Mouse (Mus musculus) liver, postnatal 0 days (tissue): ENCODE measurements around the gene Adamts4. TPM values are rescaled to one million over a fixed set of nuclear protein-coding genes. Genes with fewer than 3 reads are reported as not detected.
A peak's percentile ranks its signal among the peaks of the same experiment; 100 is the strongest.
"Not testable (repeated sequence)": the region's sequence is repeated elsewhere in the genome, so short reads cannot be mapped to it uniquely, and the experiment has no call there.

Experiments used
- ATAC-seq: fragments of 200-750 bp; cut with Nextera tagmentation; 2 replicates; pipeline ENCODE4 v1.8.0; 2017; ENCODE audit warnings: mild to moderate bottlenecking, moderate library complexity
- DNase-seq: peaks from one replicate; pipeline ENCODE4 v3.0.0-alpha.2; 2016
- H3K27ac ChIP-seq: fragments of 300-500 bp; sonication (generic); 2 replicates; pipeline ENCODE4 v1.5.1; 2014; ENCODE audit warnings: antibody characterized with exemption, moderate library complexity, mild to moderate bottlenecking, low read depth
- H3K27me3 ChIP-seq: fragments of 300-500 bp; sonication (generic); 2 replicates; pipeline ENCODE4 v1.6.1; 2014; ENCODE audit warnings: low read length, control low read depth, mixed read lengths; ENCODE audit not compliant: insufficient read depth
- H3K36me3 ChIP-seq: fragments of 300-500 bp; sonication (generic); replicated peaks from 2 replicates; pipeline ENCODE4 v1.6.1; 2014; ENCODE audit warnings: mild to moderate bottlenecking, control low read depth, low read length, moderate library complexity, mixed read lengths; ENCODE audit not compliant: insufficient read depth
- H3K4me1 ChIP-seq: fragments of 300-500 bp; sonication (generic); 2 replicates; pipeline ENCODE4 v1.6.1; 2014; ENCODE audit warnings: antibody characterized with exemption, mild to moderate bottlenecking, control low read depth; ENCODE audit not compliant: insufficient read depth
- H3K4me2 ChIP-seq: fragments of 300-500 bp; sonication (generic); 2 replicates; pipeline ENCODE4 v1.6.1; 2014; ENCODE audit warnings: low read depth, mild to moderate bottlenecking, low read length, moderate library complexity, mixed read lengths
- H3K4me3 ChIP-seq: fragments of 300-500 bp; sonication (generic); 2 replicates; pipeline ENCODE4 v1.5.1; 2014; ENCODE audit warnings: low read depth, low read length
- H3K9ac ChIP-seq: fragments of 300-500 bp; sonication (generic); replicated peaks from 2 replicates; pipeline ENCODE4 v1.6.1; 2014; ENCODE audit warnings: mild to moderate bottlenecking, moderate library complexity
- H3K9me3 ChIP-seq: fragments of 300-500 bp; sonication (generic); 2 replicates; pipeline ENCODE4 v1.6.1; 2016; ENCODE audit warnings: mild to moderate bottlenecking, control low read depth, low read length, mixed read lengths
- CTCF ChIP-seq: sonication (generic); IDR thresholded peaks from 2 replicates; pipeline ENCODE4 v1.5.1; 2016; ENCODE audit warnings: antibody characterized with exemption, low read depth
- EP300 ChIP-seq: IDR thresholded peaks from 2 replicates; pipeline ENCODE4 v1.6.1; 2016; ENCODE audit warnings: antibody characterized with exemption, low read depth, mild to moderate bottlenecking
- WGBS: fragments of 180-500 bp; shearing (Covaris S2); extraction: QIAGEN DNeasy Blood & Tissue Kit; methylation state at CpG from one replicate; pipeline ENCODE4 v1.1.7; 2014; ENCODE audit not compliant: insufficient replicate concordance; 5-methylcytosine and 5-hydroxymethylcytosine counted together
- polyA plus RNA-seq: library from polyadenylated mRNA; unstranded; fragments of >200 nt; fragmentation: Nextera tagmentation; extraction: Ambion mirVana; gene quantifications from 2 replicates; pipeline ENCODE4 v1.2.1, GENCODE M21; 2015

Adamts4 gene
- polyA plus RNA-seq, 1 experiment from 2014 or later = 0.51 TPM

DNA sequence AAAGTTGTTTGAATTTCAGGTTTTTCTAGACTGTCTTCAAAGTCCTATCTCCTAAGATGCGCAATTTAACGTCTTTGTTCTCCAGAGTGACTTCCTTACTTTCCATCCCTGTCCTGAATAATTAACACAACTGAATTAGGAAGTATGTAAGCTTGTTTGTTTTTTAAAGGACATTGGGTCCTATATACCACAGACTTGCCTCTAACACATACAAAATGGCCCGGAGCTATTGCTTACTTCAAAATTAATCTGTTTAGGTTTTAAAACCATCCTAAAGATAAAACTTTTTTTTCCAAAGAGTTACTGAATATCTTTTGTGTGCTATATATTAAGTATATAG, 44.8 kb downstream of the Adamts4 start:
- H3K9me3 ChIP-seq = peaks cover 2% of the 10 kb centered on the region; the same call in 1 of the 2 replicates
- peak overlapping the region; percentile 73 for H3K4me2 ChIP-seq
- ATAC-seq (0 out of 2 replicates have a peak, but pooled peaks have one; percentile 20), DNase-seq (no peak)
- 9% methylated on average over 3 of the region's 3 CpGs for WGBS
- H3K27ac ChIP-seq = peak overlapping the region; percentile 94
- H3K27me3 ChIP-seq = peaks cover 8% of the 10 kb centered on the region
- TF ChIP-seq CTCF (no peak), EP300 (no peak)
- peaks cover 19% of the 10 kb centered on the region for H3K4me1 ChIP-seq
- peak overlapping the region; percentile 67 for H3K4me3 ChIP-seq
- peak overlapping the region; percentile 77 for H3K9ac ChIP-seq
- no peaks in the 10 kb centered on the region for H3K36me3 ChIP-seq

DNA sequence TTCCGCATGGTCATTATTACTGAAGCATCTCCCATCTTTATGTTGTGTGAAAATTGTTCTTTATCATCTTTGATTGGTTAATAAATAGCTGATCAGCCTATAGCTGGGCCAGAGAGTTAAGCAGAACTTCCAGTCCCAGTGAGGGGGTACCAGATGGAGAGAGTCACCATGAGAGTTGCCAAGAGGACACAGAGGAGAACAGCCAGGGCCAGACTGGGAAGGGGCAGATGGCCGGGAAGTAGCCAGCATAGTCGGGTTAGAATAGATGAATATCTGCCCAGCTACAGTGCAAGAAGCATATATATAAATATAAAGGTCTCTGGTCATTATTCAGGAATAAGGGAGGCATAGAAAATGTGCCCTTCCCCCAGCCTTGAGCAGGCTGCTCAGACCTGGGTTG, 48.0 kb downstream of the Adamts4 start:
- ATAC-seq = no peak
- Histone ChIP-seq H3K4me2 (no peak overlapping the region), H3K27ac (no peak overlapping the region), H3K9ac (no peak overlapping the region), H3K4me3 (no peak overlapping the region), H3K27me3 (peaks cover 8% of the 10 kb centered on the region), H3K36me3 (no peaks in the 10 kb centered on the region), H3K4me1 (peaks cover 7% of the 10 kb centered on the region), H3K9me3 (peaks cover 2% of the 10 kb centered on the region; the same call in 1 of the 2 replicates)
- WGBS = 70% methylated on average over 3 of the region's 3 CpGs
- TF ChIP-seq CTCF (no peak), EP300 (no peak)
- no peak for DNase-seq

DNA sequence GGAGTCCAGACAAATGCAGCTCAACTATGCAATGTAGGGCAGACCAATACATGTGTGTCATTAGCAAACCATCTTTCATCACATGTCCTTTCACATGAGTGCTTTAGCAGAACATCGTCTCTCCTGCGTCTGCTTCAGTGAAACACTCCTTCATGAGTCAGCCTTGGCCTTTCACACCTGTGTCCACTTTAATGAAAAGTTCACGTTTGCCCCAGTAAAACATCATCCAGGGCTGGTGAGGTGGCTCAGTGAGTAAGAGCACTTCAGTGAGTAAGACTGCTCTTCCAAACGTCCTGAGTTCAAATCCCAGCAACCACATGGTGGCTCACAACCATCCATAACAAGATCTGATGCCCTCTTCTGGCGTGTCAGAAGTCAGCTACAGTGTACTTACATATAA, 55.9 kb downstream of the Adamts4 start:
- not testable (repeated sequence) for ATAC-seq, H3K4me1 ChIP-seq, H3K36me3 ChIP-seq, H3K27me3 ChIP-seq, DNase-seq, H3K9me3 ChIP-seq, H3K4me3 ChIP-seq, H3K27ac ChIP-seq, H3K9ac ChIP-seq, H3K4me2 ChIP-seq
- WGBS = 66% methylated on average over 5 of the region's 5 CpGs

DNA sequence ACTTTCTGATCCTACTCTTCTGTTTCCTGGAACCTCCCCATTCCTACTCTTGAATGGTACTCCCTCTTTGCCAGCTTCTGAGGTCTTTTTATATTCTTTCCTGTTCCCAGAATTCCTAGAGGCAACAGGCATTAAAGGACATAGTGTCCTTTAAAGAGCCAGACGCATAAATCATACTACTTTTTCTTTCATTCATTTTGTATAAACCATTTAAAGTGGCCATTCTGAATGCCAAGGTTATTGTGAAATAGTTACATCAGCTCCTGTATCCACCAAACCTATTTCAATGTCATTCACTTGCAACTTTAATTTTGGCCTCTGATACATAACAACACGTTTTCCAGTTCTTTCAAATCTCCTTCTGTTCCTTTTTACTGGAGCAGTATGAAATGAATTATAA, 59.1 kb downstream of the Adamts4 start:
- Histone ChIP-seq H3K27ac (no peak overlapping the region), H3K9ac (no peak overlapping the region), H3K9me3 (no peaks in the 10 kb centered on the region), H3K4me2 (no peak overlapping the region), H3K27me3 (no peaks in the 10 kb centered on the region), H3K4me1 (no peaks in the 10 kb centered on the region), H3K4me3 (no peak overlapping the region), H3K36me3 (no peaks in the 10 kb centered on the region)
- no peak for DNase-seq
- 63% methylated on average over 2 of the region's 2 CpGs for WGBS
- no peak for TF ChIP-seq CTCF
- no peak for TF ChIP-seq EP300
- no peak for ATAC-seq

Other genes with a start within 250 kb of the Adamts4 start
- 9.4 and 9.7 TPM in 2 replicates for gene Fcgr4, start 231.5 kb upstream of the Adamts4 start, polyA plus RNA-seq
- gene Fcgr3, start 185.5 kb upstream of the Adamts4 start, polyA plus RNA-seq = 40.3 and 41.8 TPM in 2 replicates
- 0.90 and 1.5 TPM in 2 replicates for gene Cfap126, start 136.5 kb upstream of the Adamts4 start, polyA plus RNA-seq
- gene Sdhc, start 99.8 kb upstream of the Adamts4 start, polyA plus RNA-seq = 207 and 212 TPM in 2 replicates
- gene Mpz, start 99.7 kb upstream of the Adamts4 start, polyA plus RNA-seq = 0.05 and 0.12 TPM in 2 replicates
- 6.7 and 8.2 TPM in 2 replicates for gene Pcp4l1, start 54.2 kb upstream of the Adamts4 start, polyA plus RNA-seq
- gene Nr1i3, start 36.5 kb upstream of the Adamts4 start, polyA plus RNA-seq = 49.6 and 53.1 TPM in 2 replicates
- gene Tomm40l, start 27.9 kb upstream of the Adamts4 start, polyA plus RNA-seq = 5.7 and 6.6 TPM in 2 replicates
- 20,306 and 20,852 TPM in 2 replicates for gene Apoa2, start 25.4 kb upstream of the Adamts4 start, polyA plus RNA-seq
- gene Fcer1g, start 16.1 kb upstream of the Adamts4 start, polyA plus RNA-seq = 171 and 176 TPM in 2 replicates
- gene Ndufs2, start 967 bp downstream of the Adamts4 start, polyA plus RNA-seq = 158 and 170 TPM in 2 replicates
- gene B4galt3, start 19.9 kb downstream of the Adamts4 start, polyA plus RNA-seq = 16.0 and 16.7 TPM in 2 replicates
- 61.5 and 69.6 TPM in 2 replicates for gene Ppox, start 30.8 kb downstream of the Adamts4 start, polyA plus RNA-seq
- gene Usp21, start 37.6 kb downstream of the Adamts4 start, polyA plus RNA-seq = 13.9 and 15.1 TPM in 2 replicates
- gene Ufc1, start 44.6 kb downstream of the Adamts4 start, polyA plus RNA-seq = 58.1 and 59.6 TPM in 2 replicates
- gene Dedd, start 78.7 kb downstream of the Adamts4 start, polyA plus RNA-seq = 16.4 and 17.7 TPM in 2 replicates
- gene Nit1, start 95.2 kb downstream of the Adamts4 start, polyA plus RNA-seq = 73.4 and 74.6 TPM in 2 replicates
- 46.2 and 47.7 TPM in 2 replicates for gene Pfdn2, start 95.2 kb downstream of the Adamts4 start, polyA plus RNA-seq
- gene Klhdc9, start 110.4 kb downstream of the Adamts4 start, polyA plus RNA-seq = 0.59 and 0.60 TPM in 2 replicates
- 0.15 and 0.22 TPM in 2 replicates for gene Nectin4, start 119.7 kb downstream of the Adamts4 start, polyA plus RNA-seq
- 5.6 and 7.0 TPM in 2 replicates for gene Arhgap30, start 138.5 kb downstream of the Adamts4 start, polyA plus RNA-seq
- 22.6 and 25.4 TPM in 2 replicates for gene Usf1, start 160.9 kb downstream of the Adamts4 start, polyA plus RNA-seq
- 36.5 and 37.8 TPM in 2 replicates for gene Tstd1, start 168.5 kb downstream of the Adamts4 start, polyA plus RNA-seq
- 57.9 and 61.7 TPM in 2 replicates for gene F11r, start 187.1 kb downstream of the Adamts4 start, polyA plus RNA-seq